Mouse (Mus musculus): ENCODE data around the gene Bach2. TPM values are rescaled to one million over a fixed set of nuclear protein-coding genes. Genes with fewer than 3 reads are reported as not detected.

Gene Bach2
- polyA plus RNA-seq, 1 experiment = 14.1 TPM

GRCm38 (mm10) chr4:32479231-32479630 lies 240.6 kb downstream of the Bach2 start:
- H3K36me3 ChIP-seq (ENCODE audit: control insufficient read depth, insufficient read depth, low read length) = peaks cover 2% of the 10 kb centered on the region
- no peak overlapping the region for H3K4me3 ChIP-seq (ENCODE audit: extremely low read depth, insufficient read depth, insufficient read length)
- TF ChIP-seq CTCF (IDR thresholded peaks at IDR 0.05; ENCODE audit: extremely low read depth, insufficient read depth, insufficient read length, insufficient replicate concordance) (no peak), POLR2A (IDR thresholded peaks at IDR 0.05; ENCODE audit: low read depth, low read length) (no peak)
- no peak overlapping the region for H3K27ac ChIP-seq (ENCODE audit: insufficient read depth, low read length)
- peaks cover 4% of the 10 kb centered on the region for H3K4me1 ChIP-seq (ENCODE audit: control insufficient read depth, insufficient read depth, insufficient read length)
- H3K27me3 ChIP-seq (ENCODE audit: control insufficient read depth, insufficient read depth, low read length) = no peaks in the 10 kb centered on the region
- no peak for DNase-seq (ENCODE audit: low read depth in 1 of 2, low spot score in 2 of 2)
- WGBS = 90% methylated on average over 3 of the region's 3 CpGs

- Histone ChIP-seq H3K36me3 (ENCODE audit: control insufficient read depth, insufficient read depth, low read length) (peaks cover 2% of the 10 kb centered on the region), H3K27me3 (ENCODE audit: control insufficient read depth, insufficient read depth, low read length) (no peaks in the 10 kb centered on the region), H3K4me1 (ENCODE audit: control insufficient read depth, insufficient read depth, insufficient read length) (peaks cover 4% of the 10 kb centered on the region), H3K27ac (ENCODE audit: insufficient read depth, low read length) (no peak overlapping the region), H3K4me3 (ENCODE audit: extremely low read depth, insufficient read depth, insufficient read length) (no peak overlapping the region)
- DNase-seq (ENCODE audit: low read depth in 1 of 2, low spot score in 2 of 2) = no peak
- TF ChIP-seq CTCF (IDR thresholded peaks at IDR 0.05; ENCODE audit: extremely low read depth, insufficient read depth, insufficient read length, insufficient replicate concordance) (no peak), POLR2A (IDR thresholded peaks at IDR 0.05; ENCODE audit: low read depth, low read length) (no peak)
- 87% methylated on average over 16 of the region's 16 CpGs for WGBS
Measured at GRCm38 (mm10) chr4:32479801-32480700, 241.4 kb downstream of the Bach2 start.

GRCm38 (mm10) chr4:32481366-32482055 lies 242.9 kb downstream of the Bach2 start:
- Histone ChIP-seq H3K4me1 (ENCODE audit: control insufficient read depth, insufficient read depth, insufficient read length) (peaks cover 4% of the 10 kb centered on the region), H3K36me3 (ENCODE audit: control insufficient read depth, insufficient read depth, low read length) (peaks cover 2% of the 10 kb centered on the region), H3K27me3 (ENCODE audit: control insufficient read depth, insufficient read depth, low read length) (no peaks in the 10 kb centered on the region), H3K27ac (ENCODE audit: insufficient read depth, low read length) (no peak overlapping the region), H3K4me3 (ENCODE audit: extremely low read depth, insufficient read depth, insufficient read length) (no peak overlapping the region)
- WGBS = 72% methylated on average over 18 of the region's 18 CpGs
- TF ChIP-seq POLR2A (IDR thresholded peaks at IDR 0.05; ENCODE audit: low read depth, low read length) (no peak), CTCF (IDR thresholded peaks at IDR 0.05; ENCODE audit: extremely low read depth, insufficient read depth, insufficient read length, insufficient replicate concordance) (no peak)
- no peak for DNase-seq (ENCODE audit: low read depth in 1 of 2, low spot score in 2 of 2)

GRCm38 (mm10) chr4:32482138-32482537 lies 243.5 kb downstream of the Bach2 start:
- H3K4me3 ChIP-seq (ENCODE audit: extremely low read depth, insufficient read depth, insufficient read length) = no peak overlapping the region
- H3K36me3 ChIP-seq (ENCODE audit: control insufficient read depth, insufficient read depth, low read length) = peaks cover 2% of the 10 kb centered on the region
- no peak for TF ChIP-seq POLR2A (IDR thresholded peaks at IDR 0.05; ENCODE audit: low read depth, low read length)
- TF ChIP-seq CTCF (IDR thresholded peaks at IDR 0.05; ENCODE audit: extremely low read depth, insufficient read depth, insufficient read length, insufficient replicate concordance) = no peak
- H3K27ac ChIP-seq (ENCODE audit: insufficient read depth, low read length) = no peak overlapping the region
- WGBS = 92% methylated on average over 8 of the region's 8 CpGs
- DNase-seq (ENCODE audit: low read depth in 1 of 2, low spot score in 2 of 2) = no peak
- peaks cover 4% of the 10 kb centered on the region for H3K4me1 ChIP-seq (ENCODE audit: control insufficient read depth, insufficient read depth, insufficient read length)
- H3K27me3 ChIP-seq (ENCODE audit: control insufficient read depth, insufficient read depth, low read length) = no peaks in the 10 kb centered on the region

- H3K36me3 ChIP-seq (ENCODE audit: control insufficient read depth, insufficient read depth, low read length) = peaks cover 2% of the 10 kb centered on the region
- no peak overlapping the region for H3K27ac ChIP-seq (ENCODE audit: insufficient read depth, low read length)
- peaks cover 4% of the 10 kb centered on the region for H3K4me1 ChIP-seq (ENCODE audit: control insufficient read depth, insufficient read depth, insufficient read length)
- TF ChIP-seq POLR2A (IDR thresholded peaks at IDR 0.05; ENCODE audit: low read depth, low read length) (no peak), CTCF (IDR thresholded peaks at IDR 0.05; ENCODE audit: extremely low read depth, insufficient read depth, insufficient read length, insufficient replicate concordance) (no peak)
- no peak overlapping the region for H3K4me3 ChIP-seq (ENCODE audit: extremely low read depth, insufficient read depth, insufficient read length)
- no peak for DNase-seq (ENCODE audit: low read depth in 1 of 2, low spot score in 2 of 2)
- WGBS = 77% methylated on average over 8 of the region's 8 CpGs
- no peaks in the 10 kb centered on the region for H3K27me3 ChIP-seq (ENCODE audit: control insufficient read depth, insufficient read depth, low read length)
Measured at GRCm38 (mm10) chr4:32482936-32483335, 244.3 kb downstream of the Bach2 start.

GRCm38 (mm10) chr4:32485848-32486247 lies 247.2 kb downstream of the Bach2 start:
- no peak for TF ChIP-seq POLR2A (IDR thresholded peaks at IDR 0.05; ENCODE audit: low read depth, low read length)
- no peak for TF ChIP-seq CTCF (IDR thresholded peaks at IDR 0.05; ENCODE audit: extremely low read depth, insufficient read depth, insufficient read length, insufficient replicate concordance)
- Histone ChIP-seq H3K27ac (ENCODE audit: insufficient read depth, low read length) (no peak overlapping the region), H3K27me3 (ENCODE audit: control insufficient read depth, insufficient read depth, low read length) (no peaks in the 10 kb centered on the region), H3K4me1 (ENCODE audit: control insufficient read depth, insufficient read depth, insufficient read length) (peaks cover 4% of the 10 kb centered on the region), H3K4me3 (ENCODE audit: extremely low read depth, insufficient read depth, insufficient read length) (no peak overlapping the region), H3K36me3 (ENCODE audit: control insufficient read depth, insufficient read depth, low read length) (peaks cover 3% of the 10 kb centered on the region; the same call in 1 of the 2 replicates)
- no peak for DNase-seq (ENCODE audit: low read depth in 1 of 2, low spot score in 2 of 2)
- WGBS = 49% methylated on average over 5 of the region's 5 CpGs

Measured in spleen, adult 2 months (tissue).